Mouse (Mus musculus) heart, adult 11 months (tissue): ENCODE results near the gene Wnt7a.

Experiments used
- DNase-seq: peaks from one replicate; pipeline ENCODE4 v3.0.0; 2022

The Wnt7a gene

DNA sequence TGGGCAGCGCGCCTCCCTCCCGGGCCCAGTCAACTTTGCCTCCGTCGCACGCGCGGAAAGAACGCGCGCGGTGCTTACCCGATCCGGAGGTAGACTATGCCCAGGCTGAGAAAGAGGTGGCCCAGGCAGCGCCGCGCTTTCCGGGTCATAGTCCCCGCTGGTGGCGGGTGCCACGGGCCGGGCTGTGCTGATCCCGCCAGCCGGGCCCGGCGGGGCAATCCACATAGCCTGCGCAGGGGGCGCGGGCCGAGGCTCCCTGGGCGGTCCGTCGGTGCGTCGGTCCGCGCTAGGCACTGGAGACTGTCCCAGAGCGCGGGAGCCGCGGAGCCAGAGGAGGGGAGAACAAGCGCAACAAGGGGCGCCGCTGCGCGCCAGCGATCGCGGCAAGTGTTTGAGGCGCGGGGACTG is at the start of gene Wnt7a:
Wnt7a (minus strand) TSS at position 403 of the 408 bp plus-strand sequence.
- DNase-seq: peak; percentile 75

- DNase-seq: peak; percentile 51
Observed at GRCm38 (mm10) chr6:91459471-91459870, 48.3 kb upstream of the Wnt7a start.

DNA sequence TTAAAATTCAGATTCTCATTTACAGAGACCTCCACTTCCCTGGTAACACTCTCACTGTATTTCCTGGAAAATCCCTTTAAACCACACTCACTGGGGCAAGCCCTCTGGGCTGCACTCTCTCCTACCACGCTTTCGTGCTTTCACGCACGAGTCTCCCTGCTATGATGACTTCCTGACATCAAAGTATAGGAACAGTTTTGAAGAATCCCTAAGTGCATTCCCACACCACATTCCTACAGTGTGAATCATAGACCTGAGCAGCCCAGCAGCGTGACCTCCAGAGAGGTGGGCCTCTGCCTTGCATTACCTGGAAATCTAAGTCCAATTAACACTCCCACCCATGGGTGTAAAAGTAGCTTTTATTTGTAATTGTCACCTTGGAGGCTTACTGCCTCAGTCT is 43.4 kb upstream of the Wnt7a start:
- peak; percentile 64 for DNase-seq

DNA sequence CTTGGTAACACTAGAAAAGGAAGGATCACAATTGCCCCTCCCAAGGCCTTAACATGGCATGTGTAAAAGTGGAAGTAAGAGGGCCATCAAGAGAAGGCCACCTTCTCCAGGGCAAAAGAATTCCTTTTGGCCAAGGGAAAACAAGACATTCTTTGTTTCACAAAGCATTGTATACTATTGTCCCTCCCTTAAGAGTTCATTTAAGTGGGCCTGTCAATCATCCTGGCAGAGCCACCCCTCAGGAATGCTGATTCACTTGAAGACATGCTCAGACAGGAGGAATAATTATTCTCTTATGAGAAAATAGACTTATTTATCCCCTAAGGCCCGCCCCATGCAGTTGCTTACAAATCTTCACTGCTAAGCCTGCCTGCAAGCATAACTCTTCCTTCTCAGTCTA is 40.9 kb upstream of the Wnt7a start:
- DNase-seq: peak; percentile 43

DNA sequence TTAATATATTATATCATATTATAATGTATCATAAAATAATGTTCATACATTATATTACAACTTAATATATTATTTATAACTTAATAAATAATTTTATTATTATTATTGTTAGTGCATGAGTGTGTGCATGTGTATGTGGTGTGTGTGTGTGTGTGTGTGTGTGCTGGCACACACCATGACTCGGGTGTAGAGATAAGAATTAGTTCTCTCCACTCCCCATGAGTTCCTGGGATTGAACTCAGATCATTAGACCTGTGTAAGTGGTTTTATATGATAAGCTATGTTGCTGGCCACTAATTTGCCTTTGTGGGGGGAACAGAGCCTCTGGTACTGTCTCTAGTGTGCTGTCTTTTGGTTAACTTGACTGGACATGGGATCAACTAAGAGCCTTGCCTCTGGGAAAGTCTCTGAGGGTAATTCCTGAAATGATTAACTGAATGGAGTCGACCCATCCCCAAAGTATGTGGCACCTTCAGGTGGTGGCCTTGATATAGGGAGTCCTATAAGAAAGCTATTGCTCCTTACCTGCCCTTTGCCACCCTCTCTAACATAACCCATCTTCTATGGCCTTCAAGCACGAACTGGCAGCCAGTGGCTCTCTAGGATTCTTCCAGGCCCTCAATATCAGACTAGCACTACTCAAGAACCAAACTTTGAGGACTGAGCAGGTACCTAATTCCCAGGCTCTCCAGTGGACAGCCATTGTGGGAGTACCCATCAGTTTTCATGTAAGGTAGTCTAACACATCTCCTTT is 38.5 kb upstream of the Wnt7a start:
- peak; percentile 56 for DNase-seq

DNA sequence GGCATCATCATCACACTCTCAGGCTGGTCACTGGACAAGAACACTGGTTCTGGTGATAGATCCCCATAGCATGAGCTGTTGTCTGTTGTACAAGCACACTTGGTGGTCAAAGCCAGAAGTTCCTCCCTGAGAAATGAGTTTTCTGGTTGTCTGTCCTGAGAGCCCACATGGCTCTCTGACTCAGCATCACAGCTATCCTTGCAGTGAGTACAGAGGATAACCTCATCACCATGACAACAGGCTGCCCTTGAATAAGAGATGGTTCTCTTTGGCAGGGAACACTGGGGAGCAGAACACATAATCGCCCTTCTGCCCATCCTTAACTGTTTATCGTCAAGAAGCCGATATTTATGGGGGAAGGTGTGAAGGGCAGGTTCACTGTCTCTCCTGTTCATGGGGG is 34.2 kb upstream of the Wnt7a start:
- peak; percentile 37 for DNase-seq

DNA sequence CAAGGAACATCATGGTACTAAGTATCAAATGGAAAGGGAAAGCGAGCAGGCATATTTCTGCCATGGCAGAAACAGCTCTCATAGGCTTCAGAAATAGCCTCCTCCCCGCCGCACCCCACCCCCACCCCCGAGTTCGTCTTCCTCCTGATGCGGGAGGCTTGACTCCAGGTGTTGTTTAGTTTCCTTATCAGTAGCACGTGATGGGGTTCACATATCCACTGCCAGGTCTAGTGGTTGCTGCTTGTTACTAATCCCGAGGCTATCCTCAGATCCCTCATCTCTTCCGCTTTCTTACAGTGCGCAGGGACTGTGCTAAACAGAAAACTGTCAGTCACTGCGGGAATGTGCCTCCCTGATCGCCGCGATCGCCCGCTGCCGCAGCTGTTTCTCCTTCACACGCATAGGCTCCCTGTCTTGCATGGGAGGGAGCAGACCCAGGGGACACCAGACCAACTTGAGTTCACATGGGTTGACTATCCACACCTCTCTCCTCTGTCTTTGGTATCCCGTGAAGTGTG is 30.0 kb upstream of the Wnt7a start:
- DNase-seq: peak; percentile 82

GRCm38 (mm10) chr6:91440474-91441144 is 29.4 kb upstream of the Wnt7a start:
- DNase-seq: peak; percentile 99

DNA sequence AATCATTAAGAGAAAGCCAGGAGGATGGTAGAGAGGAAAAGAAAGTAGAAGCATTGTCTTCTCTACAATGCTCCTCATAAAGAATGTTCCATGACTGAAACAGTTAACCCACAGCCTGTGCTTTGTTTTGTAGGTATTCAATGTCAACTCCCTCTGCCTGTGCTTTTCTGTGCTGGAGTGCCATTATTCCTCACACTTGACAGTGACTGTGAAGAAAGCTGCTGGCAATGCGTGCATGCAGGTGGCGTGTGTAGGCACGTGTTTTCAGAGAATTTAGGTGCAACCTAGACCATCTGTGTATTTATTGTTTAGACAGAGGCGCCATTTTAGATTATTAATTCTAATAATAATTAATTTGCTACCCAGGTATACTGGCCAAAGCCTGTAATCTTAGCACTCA is 13.0 kb upstream of the Wnt7a start:
- DNase-seq: peak; percentile 44

GRCm38 (mm10) chr6:91421629-91422028 is 10.5 kb upstream of the Wnt7a start:
- DNase-seq: peak; percentile 67

GRCm38 (mm10) chr6:91417291-91417845 is 6.2 kb upstream of the Wnt7a start:
- DNase-seq: peak; percentile 54

GRCm38 (mm10) chr6:91416146-91416545 is 5.0 kb upstream of the Wnt7a start:
- DNase-seq: peak; percentile 61

DNA sequence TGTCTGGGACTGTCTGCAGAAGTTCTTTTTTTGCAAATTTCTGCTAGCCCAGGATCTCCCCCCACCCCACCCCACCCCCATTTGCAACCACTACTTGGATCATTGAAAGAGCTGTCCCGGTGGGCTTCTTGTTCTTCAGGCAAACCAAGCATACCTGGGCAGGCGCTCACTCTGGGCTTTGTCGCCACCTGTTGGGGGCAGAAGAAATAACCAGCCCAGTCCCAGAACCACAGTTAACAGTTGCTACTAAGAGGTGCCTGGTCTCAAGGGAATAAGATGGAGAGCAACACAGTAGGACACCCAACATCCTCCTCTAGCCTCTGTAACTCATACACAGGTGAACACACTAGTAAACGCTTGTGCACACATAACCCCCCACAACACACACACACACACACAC is 3.7 kb upstream of the Wnt7a start:
- peak; percentile 66 for DNase-seq

GRCm38 (mm10) chr6:91411369-91411981 is 312 bp upstream of the Wnt7a start:
- peak; percentile 88 for DNase-seq

DNA sequence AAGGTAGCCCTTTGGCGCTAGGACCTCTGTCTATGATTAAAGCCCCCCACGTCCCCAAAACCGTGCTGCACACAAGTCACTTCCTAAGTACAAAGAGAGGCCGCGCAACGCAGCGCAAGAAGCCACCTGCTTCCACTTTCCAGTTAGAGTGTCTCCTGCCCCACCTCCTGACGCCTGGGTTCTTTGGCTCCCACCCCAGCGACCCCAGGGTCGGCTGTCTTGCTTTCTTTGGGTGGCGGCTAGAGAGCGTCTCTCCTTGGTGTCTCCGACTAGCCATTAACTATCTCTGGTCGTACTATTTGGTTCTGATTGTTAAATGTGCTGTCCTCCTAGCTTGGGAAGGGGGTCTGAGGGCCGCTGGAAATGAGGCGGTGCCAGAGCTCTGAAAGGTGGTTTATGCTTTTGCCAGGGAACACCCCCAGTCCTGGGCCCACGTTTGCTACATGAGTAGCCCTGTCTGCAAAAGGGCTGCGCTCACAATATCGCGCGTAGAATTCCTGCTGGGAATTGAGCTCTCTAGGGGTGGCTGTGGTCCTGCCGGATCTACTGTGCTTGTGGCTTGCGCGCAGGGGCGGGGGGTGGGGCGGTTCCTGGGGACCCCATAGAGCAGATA is 889 bp downstream of the Wnt7a start:
- DNase-seq: peak; percentile 78

DNA sequence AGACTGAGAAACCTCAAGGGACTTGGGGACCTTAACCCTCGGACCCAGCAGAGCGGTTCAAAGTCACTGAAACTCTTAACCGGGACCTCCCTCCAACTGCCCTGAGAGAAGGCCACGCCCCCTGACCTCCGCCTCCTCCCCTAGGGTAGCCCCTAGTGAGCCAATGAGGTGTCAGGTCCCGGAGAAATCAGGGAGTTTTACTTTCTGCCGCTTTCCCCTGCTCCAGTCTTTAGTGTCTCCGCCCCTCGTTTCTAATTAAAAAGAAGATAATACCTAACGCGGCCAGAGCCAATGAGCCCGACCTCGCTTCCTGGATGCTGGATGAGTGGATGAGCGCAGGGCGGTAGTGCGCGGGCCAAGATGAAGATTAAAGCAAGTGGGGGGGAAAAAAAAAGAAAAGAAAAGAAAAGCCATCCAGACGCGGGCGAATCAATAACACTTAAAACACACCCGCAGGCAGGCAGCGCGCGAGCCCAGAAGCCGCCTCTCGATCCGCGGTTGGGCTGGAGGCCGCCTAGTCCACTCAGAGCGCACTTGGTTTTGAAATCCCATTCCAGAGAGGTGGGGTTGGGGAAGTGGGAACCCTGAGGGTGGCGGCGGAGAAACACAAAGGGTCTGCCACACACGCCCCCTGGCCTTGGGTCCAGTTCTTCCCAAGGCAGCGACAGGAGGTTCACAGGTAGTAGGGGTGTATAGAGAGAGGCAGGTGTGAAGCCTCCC is 1.6 kb downstream of the Wnt7a start:
- DNase-seq: no peak

DNA sequence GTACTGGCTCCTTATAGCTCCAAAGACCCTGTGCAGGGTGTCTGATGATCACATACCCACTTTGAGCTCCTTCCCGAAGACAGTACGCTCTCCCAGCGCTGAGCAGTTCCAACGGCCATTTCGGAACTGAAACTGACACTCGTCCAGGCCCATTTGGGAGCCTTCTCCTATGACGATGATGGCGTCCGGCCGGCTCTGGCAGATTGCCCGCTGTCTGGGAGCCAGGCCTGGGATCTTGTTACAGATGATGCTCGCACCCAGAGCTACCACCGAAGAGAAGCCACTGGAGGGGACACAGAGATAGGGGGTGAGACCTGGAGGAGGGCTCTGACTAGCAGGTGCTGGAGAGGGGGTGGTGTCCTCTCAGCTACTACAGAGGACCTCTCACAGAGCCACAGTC is 2.5 kb downstream of the Wnt7a start:
- DNase-seq: peak; percentile 91

DNA sequence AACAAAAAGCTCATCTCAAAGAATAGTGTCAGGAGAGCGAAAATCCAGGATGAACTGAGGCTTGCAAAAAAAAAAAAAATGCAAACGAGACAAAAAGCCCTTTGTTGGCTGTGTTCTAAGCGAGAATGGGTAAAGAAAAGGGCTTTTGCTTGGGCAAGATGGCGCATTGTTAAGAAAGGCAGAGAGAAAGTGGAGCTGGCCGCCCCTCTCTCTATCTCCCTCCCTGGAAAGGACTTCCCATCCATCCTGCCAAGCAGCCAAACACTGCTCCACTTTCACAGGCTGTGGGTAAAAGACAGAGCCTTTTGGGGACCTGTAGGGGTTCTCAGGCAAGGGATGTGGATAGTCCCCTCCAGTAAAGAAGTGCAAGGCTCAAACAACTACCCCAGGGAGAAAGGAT is 9.6 kb downstream of the Wnt7a start:
- DNase-seq: no peak

DNA sequence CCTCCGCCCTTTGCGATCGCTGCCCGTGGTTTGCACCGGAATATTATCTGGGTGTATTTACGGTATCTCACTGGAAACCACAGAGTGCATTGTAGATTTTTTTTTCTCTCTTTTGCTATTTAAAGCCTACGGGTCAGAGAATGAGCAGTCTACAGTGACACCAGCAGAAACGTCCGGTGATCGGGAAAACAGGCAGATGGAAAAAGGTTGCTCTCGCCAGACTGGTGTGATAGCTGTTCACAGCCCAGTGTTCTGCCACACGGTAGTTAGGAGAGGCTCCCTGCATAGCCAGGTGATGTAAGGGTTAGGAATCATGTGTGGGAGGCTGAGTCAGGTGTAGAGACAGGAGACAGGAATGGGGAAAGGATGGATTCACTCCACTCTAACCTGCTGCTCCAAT is 10.6 kb downstream of the Wnt7a start:
- DNase-seq: no peak

GRCm38 (mm10) chr6:91392475-91393174 is 18.5 kb downstream of the Wnt7a start:
- no peak for DNase-seq

DNA sequence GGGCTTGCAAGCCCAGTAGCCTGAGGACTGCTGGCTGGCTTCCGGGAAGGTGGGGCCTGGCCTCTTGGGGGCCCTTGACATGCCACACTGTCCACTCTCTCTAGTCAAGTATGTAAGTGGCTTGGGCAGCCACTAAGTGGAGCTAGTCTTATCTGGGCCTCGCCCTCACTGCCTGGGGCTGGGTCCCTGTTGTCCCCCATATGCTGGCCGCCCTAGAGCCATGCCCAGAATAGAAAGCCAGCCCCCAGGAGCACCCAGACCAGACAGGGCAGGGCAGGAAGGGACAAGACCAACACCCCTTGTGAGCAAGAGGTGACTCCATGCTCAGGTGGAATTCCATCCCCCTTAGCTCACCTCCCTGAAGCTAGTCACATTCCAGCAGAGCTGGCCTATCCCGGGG is 22.0 kb downstream of the Wnt7a start:
- no peak for DNase-seq

GRCm38 (mm10) chr6:91384415-91384814 is 26.7 kb downstream of the Wnt7a start:
- DNase-seq: no peak
